Mouse (Mus musculus) C2C12 (cell line): ENCODE measurements at regions not wholly inside any gene's neighbourhood (a gene's known extent, or its start where the extent isn't known, plus 50 kb on each side); places are given as distances from the start of the nearest gene placed in this dataset.

Experiments used
- CTCF ChIP-seq: IDR thresholded peaks from one replicate; pipeline ENCODE4 v1.5.1; 2011; ENCODE audit not compliant: control insufficient read depth, insufficient read depth, insufficient read length
- MYOG ChIP-seq: IDR thresholded peaks from one replicate; pipeline ENCODE4 v1.6.1; 2011; ENCODE audit not compliant: control insufficient read depth, insufficient read length; ENCODE audit errors: extremely low read depth

GRCm38 (mm10) chr13:78938351-78938741, 738.8 kb upstream of the Nr2f1 start:
- TF ChIP-seq CTCF (no peak), MYOG (no peak)
